Mouse (Mus musculus) forebrain, embryonic 12.5 days (tissue): ENCODE measurements around the gene Gm28048. TPM values are rescaled to one million over a fixed set of nuclear protein-coding genes. Genes with fewer than 3 reads are reported as not detected.

Source experiments
- ATAC-seq: fragments of 200-750 bp; cut with Nextera tagmentation; 2 replicates; pipeline ENCODE4 v1.8.0; 2017; ENCODE audit warnings: moderate TSS enrichment; ENCODE audit not compliant: low FRiP score
- H3K27ac ChIP-seq: fragments of 300-500 bp; sonication (generic); 2 replicates; pipeline ENCODE4 v1.5.1; 2016; ENCODE audit warnings: mild to moderate bottlenecking
- H3K27me3 ChIP-seq: fragments of 300-500 bp; sonication (generic); 2 replicates; pipeline ENCODE4 v1.6.1; 2016; ENCODE audit warnings: mild to moderate bottlenecking
- H3K36me3 ChIP-seq: fragments of 300-500 bp; sonication (generic); replicated peaks from 2 replicates; pipeline ENCODE4 v1.6.1; 2016; ENCODE audit warnings: mild to moderate bottlenecking
- H3K4me1 ChIP-seq: fragments of 300-500 bp; sonication (generic); 2 replicates; pipeline ENCODE4 v1.6.1; 2016
- H3K4me2 ChIP-seq: fragments of 300-500 bp; sonication (generic); 2 replicates; pipeline ENCODE4 v1.6.1; 2016; ENCODE audit warnings: mild to moderate bottlenecking, moderate library complexity
- H3K4me3 ChIP-seq: fragments of 300-500 bp; sonication (generic); replicated peaks from 2 replicates; pipeline ENCODE4 v1.5.1; 2016; ENCODE audit warnings: mild to moderate bottlenecking
- H3K9ac ChIP-seq: fragments of 300-500 bp; sonication (generic); 2 replicates; pipeline ENCODE4 v1.6.1; 2016; ENCODE audit warnings: mild to moderate bottlenecking
- H3K9me3 ChIP-seq: fragments of 300-500 bp; sonication (generic); 2 replicates; pipeline ENCODE4 v1.6.1; 2016
- WGBS: fragments of 180-500 bp; shearing (Covaris S2); methylation state at CpG from one replicate; pipeline ENCODE4 v1.1.7; 2016; 5-methylcytosine and 5-hydroxymethylcytosine counted together
- polyA plus RNA-seq: library from polyadenylated mRNA; unstranded; fragments of >200 nt; fragmentation: Nextera tagmentation; extraction: Ambion mirVana; gene quantifications from 2 replicates; pipeline ENCODE4 v1.2.1, GENCODE M21; 2016

Gene Gm28048
- polyA plus RNA-seq, 1 experiment from 2014 or later = 4.7 TPM

DNA sequence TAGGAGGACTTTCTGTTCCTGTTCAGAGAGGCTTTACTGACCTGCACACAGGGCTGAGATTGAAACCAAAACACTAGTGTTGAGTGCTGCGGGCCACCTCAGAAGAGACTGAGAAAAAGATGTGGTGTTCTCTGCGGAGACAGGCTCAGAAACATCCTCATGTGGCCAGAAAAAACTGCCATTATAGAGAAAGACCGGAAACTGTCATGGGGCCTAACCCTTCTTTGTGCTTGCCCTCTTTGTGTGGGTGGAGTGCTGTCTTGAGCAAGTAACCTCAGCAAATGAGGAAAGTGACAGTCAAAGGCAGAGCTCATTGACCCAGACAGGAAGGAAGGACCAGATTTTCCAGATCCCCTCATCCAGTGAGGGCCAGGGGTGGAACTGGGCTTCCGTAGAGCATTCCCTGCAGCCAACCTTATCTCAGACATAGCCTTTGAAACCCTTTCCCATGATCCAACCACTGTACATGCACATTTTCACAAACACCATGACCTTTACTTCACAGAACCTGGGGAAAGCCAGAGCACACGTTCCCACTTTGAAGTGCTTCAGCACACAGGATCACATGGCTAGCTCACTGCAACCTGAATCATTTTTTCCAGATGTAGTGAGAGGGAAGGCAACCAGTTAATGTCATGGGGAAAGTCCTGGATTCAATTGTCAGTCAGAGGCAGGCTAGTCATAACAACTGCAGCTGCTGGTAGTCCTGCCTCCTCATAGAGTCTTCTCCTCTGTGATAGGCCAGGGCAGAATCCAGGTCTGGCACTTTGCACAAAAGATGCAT, 167.8 kb downstream of the Gm28048 start:
- H3K4me3 ChIP-seq = no peak overlapping the region
- no peak overlapping the region for H3K27ac ChIP-seq
- no peaks in the 10 kb centered on the region for H3K27me3 ChIP-seq
- no peaks in the 10 kb centered on the region for H3K36me3 ChIP-seq
- H3K4me2 ChIP-seq = no peak overlapping the region
- H3K9me3 ChIP-seq = no peaks in the 10 kb centered on the region
- no peak for ATAC-seq
- H3K4me1 ChIP-seq = no peaks in the 10 kb centered on the region
- 86% methylated on average over 5 of the region's 5 CpGs for WGBS
- no peak overlapping the region for H3K9ac ChIP-seq

DNA sequence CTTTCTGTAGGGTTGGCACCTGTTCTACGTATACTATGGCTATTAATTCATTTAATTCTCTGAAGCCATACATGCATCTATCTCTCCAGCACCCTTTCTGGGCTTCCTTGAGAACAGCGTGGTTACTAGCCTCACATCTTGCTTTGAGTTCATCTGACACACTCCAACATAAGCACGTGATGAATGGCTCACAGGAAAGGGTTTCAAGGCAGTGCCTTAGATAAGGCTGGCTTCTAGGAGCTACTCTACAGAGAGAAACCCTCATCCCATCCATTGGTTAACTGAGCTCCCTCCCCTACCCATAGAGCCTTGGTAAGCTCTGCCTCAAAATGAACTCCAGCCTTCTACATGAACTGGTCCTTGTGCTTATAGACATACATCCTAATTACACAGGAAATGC, 168.5 kb downstream of the Gm28048 start:
- H3K36me3 ChIP-seq = no peaks in the 10 kb centered on the region
- ATAC-seq = no peak
- no peak overlapping the region for H3K4me3 ChIP-seq
- no peaks in the 10 kb centered on the region for H3K27me3 ChIP-seq
- no peak overlapping the region for H3K4me2 ChIP-seq
- H3K4me1 ChIP-seq = no peaks in the 10 kb centered on the region
- no peak overlapping the region for H3K9ac ChIP-seq
- no peak overlapping the region for H3K27ac ChIP-seq
- 87% methylated on average over 3 of the region's 3 CpGs for WGBS
- H3K9me3 ChIP-seq = no peaks in the 10 kb centered on the region

DNA sequence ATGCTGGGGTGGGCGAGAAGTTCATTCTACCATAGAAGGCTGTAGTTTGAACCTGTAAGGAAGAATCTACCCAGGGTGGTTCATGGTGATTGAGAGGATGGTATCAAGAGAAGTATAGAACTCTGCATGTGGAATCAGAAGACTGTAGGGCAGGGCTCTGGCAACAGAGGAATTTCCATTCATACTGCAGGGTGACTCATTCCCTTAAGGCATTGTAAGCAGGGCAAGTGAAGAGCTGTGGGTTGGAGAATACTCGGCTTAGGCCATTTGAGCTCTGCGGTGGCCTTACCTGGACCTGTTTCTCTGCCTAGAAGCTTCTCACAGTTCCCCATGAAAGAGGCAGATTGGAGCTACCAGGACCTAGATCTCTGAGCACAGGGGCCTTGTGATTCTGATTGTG, 170.5 kb downstream of the Gm28048 start:
- WGBS = 88% methylated on average over 3 of the region's 3 CpGs
- Histone ChIP-seq H3K27me3 (no peaks in the 10 kb centered on the region), H3K9me3 (no peaks in the 10 kb centered on the region), H3K27ac (no peak overlapping the region), H3K4me1 (no peaks in the 10 kb centered on the region), H3K4me3 (no peak overlapping the region), H3K4me2 (no peak overlapping the region), H3K9ac (no peak overlapping the region), H3K36me3 (no peaks in the 10 kb centered on the region)
- no peak for ATAC-seq

DNA sequence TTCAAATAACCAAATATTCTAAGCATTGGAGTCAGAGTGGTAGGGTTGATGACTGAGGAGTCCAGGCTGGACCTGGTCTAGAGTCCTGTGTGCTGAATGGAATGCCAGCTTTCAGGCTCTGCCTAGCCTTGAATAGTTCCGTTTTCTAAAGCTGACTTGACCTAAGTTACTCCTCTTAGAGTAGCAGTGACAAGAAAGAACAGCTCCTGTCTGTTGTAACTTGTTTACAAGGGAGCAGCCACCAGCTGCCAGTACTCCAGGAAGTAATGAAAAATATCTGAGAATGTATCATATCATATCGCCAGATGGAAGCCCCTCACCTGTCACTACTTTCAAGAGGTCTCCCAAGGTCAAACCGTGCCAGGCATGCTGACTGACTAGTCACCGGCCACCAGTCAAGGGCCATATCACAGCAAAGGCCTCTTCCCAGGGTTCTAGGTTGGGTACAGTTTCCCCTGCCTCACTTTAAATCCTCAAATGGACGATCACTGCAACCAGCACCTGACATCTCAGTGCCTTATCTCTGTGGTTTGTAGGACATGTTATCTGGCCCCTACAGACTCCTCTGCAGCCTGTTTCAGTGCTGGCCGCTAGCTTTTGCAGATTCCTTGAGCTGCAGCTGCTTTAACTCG, 172.3 kb downstream of the Gm28048 start:
- no peak overlapping the region for H3K4me2 ChIP-seq
- no peaks in the 10 kb centered on the region for H3K36me3 ChIP-seq
- WGBS = 83% methylated on average over 7 of the region's 7 CpGs
- no peaks in the 10 kb centered on the region for H3K9me3 ChIP-seq
- H3K9ac ChIP-seq = no peak overlapping the region
- no peaks in the 10 kb centered on the region for H3K4me1 ChIP-seq
- no peak overlapping the region for H3K4me3 ChIP-seq
- ATAC-seq = no peak
- H3K27me3 ChIP-seq = no peaks in the 10 kb centered on the region
- no peak overlapping the region for H3K27ac ChIP-seq

DNA sequence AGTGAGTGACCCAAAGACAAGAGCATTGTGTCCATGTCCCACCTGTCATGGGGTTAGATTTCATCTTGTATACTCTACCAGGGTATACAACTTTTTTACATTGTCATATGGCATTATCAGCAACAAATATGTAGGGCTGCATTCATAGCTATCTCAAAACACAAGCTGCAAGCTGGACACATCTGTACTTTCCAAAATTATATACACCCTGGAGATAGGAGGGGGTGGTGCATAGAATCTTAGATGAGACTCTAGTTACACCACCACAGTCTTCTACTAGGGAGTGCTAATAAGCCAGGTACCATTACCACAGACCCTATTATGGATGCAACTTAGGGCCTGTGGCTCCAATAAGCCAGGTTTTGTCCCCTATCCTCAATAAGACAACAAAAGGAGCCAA, 173.8 kb downstream of the Gm28048 start:
- no peak for ATAC-seq
- no peaks in the 10 kb centered on the region for H3K36me3 ChIP-seq
- no peak overlapping the region for H3K27ac ChIP-seq

DNA sequence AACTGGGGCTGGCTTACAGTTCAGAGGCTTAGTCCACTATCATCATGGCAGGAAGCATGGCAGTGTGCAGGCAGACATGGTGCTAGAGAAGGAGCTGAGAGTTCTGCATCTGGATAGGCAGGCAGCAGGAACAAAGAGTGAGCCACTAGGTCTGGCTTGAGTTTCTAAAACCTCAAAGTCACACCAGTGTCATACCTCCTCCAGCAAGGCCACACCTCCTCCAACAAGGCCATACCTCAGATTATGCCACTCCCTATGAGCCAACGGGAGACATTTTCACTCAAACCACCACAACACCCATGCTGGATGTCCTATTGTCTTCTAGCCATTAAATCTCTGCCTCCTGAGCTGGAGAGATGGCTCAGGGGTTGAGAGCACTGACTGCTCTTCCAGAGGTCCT, 176.7 kb downstream of the Gm28048 start:
- H3K9ac ChIP-seq = no peak overlapping the region
- WGBS = 80% methylated on average over 1 of the region's 1 CpGs
- H3K4me3 ChIP-seq = no peak overlapping the region
- H3K9me3 ChIP-seq = no peaks in the 10 kb centered on the region
- no peaks in the 10 kb centered on the region for H3K27me3 ChIP-seq
- H3K36me3 ChIP-seq = no peaks in the 10 kb centered on the region
- ATAC-seq = no peak
- no peaks in the 10 kb centered on the region for H3K4me1 ChIP-seq
- H3K4me2 ChIP-seq = no peak overlapping the region
- no peak overlapping the region for H3K27ac ChIP-seq

More for the DNA sequence above, 173.8 kb downstream of the Gm28048 start:
- Histone ChIP-seq H3K9ac (no peak overlapping the region), H3K4me2 (no peak overlapping the region), H3K4me1 (no peaks in the 10 kb centered on the region), H3K27me3 (no peaks in the 10 kb centered on the region), H3K9me3 (no peaks in the 10 kb centered on the region), H3K4me3 (no peak overlapping the region)

DNA sequence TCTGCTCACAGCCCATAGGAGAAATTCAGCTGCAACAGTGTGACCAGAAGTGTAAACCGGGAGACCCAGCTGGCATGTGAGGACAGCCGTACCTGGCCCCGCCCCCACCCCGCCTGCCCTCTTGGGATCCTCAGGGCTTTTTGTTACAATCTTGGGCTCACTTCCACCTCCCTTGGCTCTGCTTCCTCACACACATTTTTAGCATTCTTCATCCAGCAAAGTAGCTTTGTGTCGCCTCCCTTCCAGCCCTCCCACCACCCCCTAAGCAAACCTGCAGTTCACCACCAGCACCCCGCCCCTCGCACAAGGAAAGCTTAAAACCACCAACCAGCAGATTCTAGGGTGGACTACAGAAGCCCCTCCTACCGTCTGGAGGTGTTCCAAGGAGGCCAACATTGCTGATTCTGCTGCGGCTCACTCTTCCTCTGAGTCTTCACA, 181.9 kb downstream of the Gm28048 start:
- no peak overlapping the region for H3K4me3 ChIP-seq
- no peak overlapping the region for H3K27ac ChIP-seq
- no peak overlapping the region for H3K4me2 ChIP-seq
- H3K36me3 ChIP-seq = no peaks in the 10 kb centered on the region
- no peaks in the 10 kb centered on the region for H3K4me1 ChIP-seq
- 32% methylated on average over 9 of the region's 9 CpGs for WGBS
- H3K9ac ChIP-seq = no peak overlapping the region
- H3K9me3 ChIP-seq = no peaks in the 10 kb centered on the region
- H3K27me3 ChIP-seq = no peaks in the 10 kb centered on the region
- no peak for ATAC-seq

DNA sequence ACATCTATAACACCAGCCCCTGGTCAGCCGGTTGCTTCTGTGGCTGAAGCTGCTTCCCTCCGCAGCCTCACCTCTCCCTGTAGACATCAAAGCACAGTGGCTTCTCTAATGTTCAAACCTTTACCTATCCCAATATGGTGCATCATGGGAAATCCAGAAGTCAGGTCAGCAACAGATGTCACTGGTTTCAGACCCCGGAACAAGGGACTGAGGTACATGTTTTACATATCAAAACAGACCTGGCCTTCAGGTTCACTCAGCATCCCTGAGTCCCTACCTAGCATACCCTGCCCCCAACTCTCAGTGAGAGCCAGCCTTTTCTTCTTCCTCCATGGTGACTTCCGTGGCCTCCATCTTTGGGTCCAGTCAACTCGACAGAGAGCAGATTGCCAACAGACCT, 183.0 kb downstream of the Gm28048 start:
- WGBS = 78% methylated on average over 5 of the region's 5 CpGs
- H3K9me3 ChIP-seq = no peaks in the 10 kb centered on the region
- no peak for ATAC-seq
- no peak overlapping the region for H3K9ac ChIP-seq
- no peak overlapping the region for H3K27ac ChIP-seq
- H3K36me3 ChIP-seq = no peaks in the 10 kb centered on the region
- no peaks in the 10 kb centered on the region for H3K4me1 ChIP-seq
- no peak overlapping the region for H3K4me2 ChIP-seq
- no peaks in the 10 kb centered on the region for H3K27me3 ChIP-seq
- H3K4me3 ChIP-seq = no peak overlapping the region

DNA sequence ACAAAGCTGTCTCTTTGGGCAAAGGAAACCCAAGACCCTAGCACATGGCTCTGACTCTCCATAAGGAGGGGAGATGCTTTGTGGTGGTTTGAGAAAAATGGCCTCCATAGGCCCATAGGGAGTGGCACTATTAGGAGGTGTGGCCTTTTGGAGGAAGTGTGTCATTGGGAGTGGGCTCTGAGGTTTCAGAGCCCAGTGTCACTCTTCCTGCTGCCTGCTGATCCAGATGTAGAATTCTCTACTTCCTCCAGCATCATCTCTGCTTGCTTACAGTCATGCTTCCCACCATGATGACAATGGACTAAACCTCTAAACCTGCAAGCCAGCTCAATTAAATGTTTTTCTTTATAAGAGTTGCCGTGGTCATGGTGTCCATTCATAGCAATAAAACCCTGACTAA, 187.2 kb downstream of the Gm28048 start:
- 76% methylated on average over 1 of the region's 1 CpGs for WGBS
- H3K27ac ChIP-seq = no peak overlapping the region
- ATAC-seq = no peak

DNA sequence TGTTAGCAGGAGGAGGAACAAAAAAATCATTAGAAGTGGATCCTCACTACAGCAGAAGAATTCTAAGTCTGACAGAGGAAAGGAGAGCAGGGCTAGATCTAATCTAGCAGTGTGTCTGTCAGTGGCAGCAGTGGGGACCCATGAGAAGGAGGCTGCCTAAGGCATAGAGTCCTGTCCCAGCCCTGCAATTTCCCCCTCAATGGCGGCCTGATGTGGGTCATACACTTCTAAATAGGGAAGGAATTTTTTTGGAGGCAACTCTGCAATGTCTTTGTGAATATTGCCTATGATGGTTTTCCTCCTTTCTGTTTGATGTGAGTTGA, 188.0 kb downstream of the Gm28048 start:
- H3K9ac ChIP-seq = no peak overlapping the region
- H3K27me3 ChIP-seq = no peaks in the 10 kb centered on the region
- no peak overlapping the region for H3K4me2 ChIP-seq
- ATAC-seq = no peak
- H3K4me3 ChIP-seq = no peak overlapping the region
- H3K4me1 ChIP-seq = no peaks in the 10 kb centered on the region
- no peaks in the 10 kb centered on the region for H3K36me3 ChIP-seq
- no peak overlapping the region for H3K27ac ChIP-seq
- H3K9me3 ChIP-seq = no peaks in the 10 kb centered on the region
- WGBS = 91% methylated on average over 1 of the region's 1 CpGs

More for the DNA sequence above, 187.2 kb downstream of the Gm28048 start:
- Histone ChIP-seq H3K9ac (no peak overlapping the region), H3K36me3 (no peaks in the 10 kb centered on the region), H3K27me3 (no peaks in the 10 kb centered on the region), H3K4me1 (no peaks in the 10 kb centered on the region), H3K4me2 (no peak overlapping the region), H3K9me3 (no peaks in the 10 kb centered on the region), H3K4me3 (no peak overlapping the region)

DNA sequence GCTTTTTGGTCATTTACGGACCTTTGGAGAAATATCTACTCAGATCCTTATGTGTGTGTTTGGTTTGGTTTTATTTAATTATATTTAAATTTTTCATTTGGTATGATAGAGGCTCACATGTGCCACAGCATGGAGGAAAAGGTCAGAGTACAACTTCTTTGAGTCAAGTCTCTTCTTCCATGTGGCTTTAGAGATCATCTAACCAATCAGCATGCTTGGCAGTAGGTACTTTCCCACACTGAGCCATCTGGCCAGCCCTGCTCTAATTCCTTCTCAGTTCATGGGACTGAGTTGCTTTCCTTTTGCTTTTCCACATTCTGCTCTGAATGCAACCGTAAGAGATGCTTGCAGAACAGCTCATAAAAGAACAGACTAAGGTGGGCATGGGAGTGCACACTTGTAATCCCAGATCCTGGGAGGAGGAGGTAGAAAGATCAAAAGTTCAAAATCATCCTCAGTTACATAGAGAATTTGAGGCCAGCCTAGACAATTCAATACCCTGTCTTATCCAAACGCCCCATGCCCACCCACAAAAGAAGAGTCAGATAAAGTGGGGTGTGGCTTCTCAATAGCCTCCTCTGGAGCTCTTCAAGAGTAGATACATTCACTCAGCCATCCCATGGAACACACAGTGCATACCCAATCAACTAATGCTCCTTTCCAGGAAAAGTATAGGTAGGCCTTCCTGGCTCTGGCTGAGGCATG, 188.6 kb downstream of the Gm28048 start:
- Histone ChIP-seq H3K9me3 (no peaks in the 10 kb centered on the region), H3K36me3 (no peaks in the 10 kb centered on the region), H3K4me2 (no peak overlapping the region), H3K4me3 (no peak overlapping the region), H3K4me1 (no peaks in the 10 kb centered on the region), H3K9ac (no peak overlapping the region), H3K27ac (no peak overlapping the region), H3K27me3 (no peaks in the 10 kb centered on the region)
- ATAC-seq = no peak
- 83% methylated on average over 3 of the region's 3 CpGs for WGBS

DNA sequence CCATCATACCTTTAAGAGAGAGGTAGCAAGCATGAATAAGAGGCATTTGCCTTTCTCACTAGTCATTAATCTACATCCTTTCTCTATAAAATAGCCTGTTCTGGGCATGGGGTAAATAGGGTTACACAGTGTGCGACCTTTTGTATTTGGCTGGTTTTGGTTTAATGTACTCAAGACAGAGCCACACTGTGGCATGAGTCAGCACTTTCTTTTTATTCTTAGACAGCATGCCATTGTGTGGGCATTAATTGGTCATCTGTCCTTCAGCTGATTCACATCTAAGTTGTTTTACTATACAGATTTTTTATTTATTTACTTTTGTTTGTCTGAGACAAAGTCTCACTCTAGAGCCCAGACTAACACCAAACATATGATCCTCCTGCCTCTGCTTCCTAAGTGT, 189.7 kb downstream of the Gm28048 start:
- WGBS = 88% methylated on average over 1 of the region's 1 CpGs
- H3K36me3 ChIP-seq = no peaks in the 10 kb centered on the region

DNA sequence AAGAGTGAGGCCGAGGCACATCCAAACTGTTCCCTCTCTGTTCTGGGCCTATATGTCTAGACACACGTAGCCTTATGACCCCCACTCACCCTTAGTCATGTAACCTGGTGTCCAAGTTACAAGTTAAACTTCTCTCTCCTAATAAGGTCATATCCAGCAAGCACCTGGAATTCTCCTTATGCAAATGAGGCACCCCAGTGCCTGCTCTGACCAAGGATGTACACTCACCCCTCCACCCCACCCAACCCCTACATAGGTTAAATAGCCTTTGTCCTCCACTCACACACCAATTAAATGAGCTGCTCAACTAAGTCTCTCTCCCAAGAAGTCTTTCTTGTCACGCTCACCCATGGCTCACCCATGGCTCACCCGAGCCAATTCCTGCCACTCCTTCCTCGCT, 190.2 kb downstream of the Gm28048 start:
- no peaks in the 10 kb centered on the region for H3K36me3 ChIP-seq
- H3K9me3 ChIP-seq = no peaks in the 10 kb centered on the region
- no peaks in the 10 kb centered on the region for H3K4me1 ChIP-seq
- WGBS = 87% methylated on average over 5 of the region's 5 CpGs
- ATAC-seq = no peak
- no peak overlapping the region for H3K9ac ChIP-seq
- no peak overlapping the region for H3K4me3 ChIP-seq
- H3K27me3 ChIP-seq = no peaks in the 10 kb centered on the region
- H3K4me2 ChIP-seq = no peak overlapping the region
- no peak overlapping the region for H3K27ac ChIP-seq

More for the DNA sequence above, 189.7 kb downstream of the Gm28048 start:
- Histone ChIP-seq H3K4me1 (no peaks in the 10 kb centered on the region), H3K4me3 (no peak overlapping the region), H3K9ac (no peak overlapping the region), H3K4me2 (no peak overlapping the region), H3K9me3 (no peaks in the 10 kb centered on the region), H3K27ac (no peak overlapping the region), H3K27me3 (no peaks in the 10 kb centered on the region)
- no peak for ATAC-seq
